Mouse (Mus musculus): ENCODE results near the gene Prkag3.

The Prkag3 gene

DNA sequence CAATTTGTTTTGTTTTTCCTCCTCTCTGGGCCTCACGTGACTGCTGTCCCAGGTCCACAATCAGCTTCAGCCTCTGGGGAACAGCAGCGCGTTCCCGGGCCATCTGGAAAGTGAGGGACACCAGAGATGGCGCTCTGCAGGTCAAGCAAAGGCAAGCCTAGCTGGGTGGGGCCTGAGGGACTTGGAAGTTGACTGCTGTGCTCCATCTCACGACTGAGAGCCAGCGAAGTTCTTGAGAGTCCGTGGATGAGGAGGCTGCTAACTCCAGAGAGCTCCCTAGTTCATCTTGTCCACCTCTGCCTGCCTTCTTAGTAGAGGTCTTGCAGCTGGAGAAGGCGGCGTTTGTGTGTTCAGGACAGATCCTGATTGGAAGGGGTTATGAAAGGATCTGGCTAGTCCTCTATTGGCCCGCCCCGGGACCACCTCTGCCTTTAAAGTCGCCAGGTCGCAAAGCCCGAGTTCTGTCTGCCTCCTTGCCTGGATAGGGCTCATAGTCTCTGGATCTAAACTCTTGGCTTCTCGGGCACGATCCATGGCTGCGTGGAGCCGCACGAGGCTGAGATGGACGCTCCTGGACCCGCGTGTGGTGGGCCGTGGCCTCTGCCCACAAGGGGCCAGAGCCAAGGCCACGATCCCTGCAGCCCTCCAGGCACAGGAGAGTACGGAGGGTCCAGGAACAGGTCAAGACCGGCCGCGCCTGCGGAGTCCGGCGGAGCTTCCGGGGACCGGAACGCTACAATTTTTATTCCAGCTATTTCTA, 35.7 kb downstream of the Prkag3 start, which contains the start of gene Cyp27a1:
Gene Cyp27a1, plus strand, starts transcription at position 476 of the 760 bp plus-strand sequence.
- no peak for DNase-seq (ENCODE audit: low read depth, low spot score)

DNA sequence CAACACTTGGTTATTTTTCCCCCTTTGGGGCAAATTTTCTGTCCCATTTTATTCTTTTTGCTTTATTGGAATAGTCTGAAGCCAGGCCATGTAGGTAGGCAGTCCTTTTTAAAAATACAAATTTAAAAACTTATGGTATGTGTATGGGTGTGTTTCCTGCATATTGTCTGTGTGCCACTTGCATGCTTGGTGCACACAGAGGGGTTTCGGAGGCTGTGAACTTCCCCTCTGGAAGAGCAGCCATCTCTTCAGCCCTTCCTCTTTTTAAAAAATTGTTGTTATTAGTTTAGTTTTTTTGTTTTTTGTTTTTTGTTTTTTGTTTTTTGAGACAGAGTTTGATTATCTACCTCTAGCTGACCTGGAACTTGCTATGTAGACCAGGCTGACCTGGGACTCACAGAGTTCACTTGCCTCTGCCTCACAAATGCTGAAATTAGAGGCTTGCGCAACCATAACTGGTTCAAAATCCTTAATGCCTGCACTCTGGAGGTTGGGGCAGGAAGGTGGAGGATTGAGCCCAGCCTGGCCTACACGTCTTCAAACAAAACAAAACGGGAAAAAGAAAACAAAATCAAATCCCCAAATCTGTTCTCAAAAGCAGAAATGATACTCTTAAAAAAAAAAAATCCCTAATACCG, 36.4 kb downstream of the Prkag3 start:
- DNase-seq (ENCODE audit: low read depth, low spot score) = no peak

DNA sequence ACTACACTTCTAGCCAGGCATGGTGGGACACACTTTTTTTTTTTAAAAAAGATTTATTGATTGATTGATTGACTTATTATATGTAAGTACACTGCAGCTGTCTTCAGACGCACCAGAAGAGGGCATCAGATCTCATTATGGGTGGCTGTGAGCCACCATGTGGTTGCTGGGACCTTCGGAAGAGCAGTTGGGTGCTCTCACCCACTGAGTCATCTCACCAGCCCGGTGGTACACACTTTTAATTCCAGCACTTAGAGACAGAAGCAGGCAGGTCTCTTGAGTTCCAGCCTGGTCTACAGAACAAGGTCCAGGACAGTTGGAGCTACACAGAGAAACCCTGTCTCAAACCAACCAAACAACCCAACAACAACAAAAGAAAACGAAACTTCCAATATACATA, 37.0 kb downstream of the Prkag3 start:
- DNase-seq (ENCODE audit: low read depth, low spot score) = no peak

DNA sequence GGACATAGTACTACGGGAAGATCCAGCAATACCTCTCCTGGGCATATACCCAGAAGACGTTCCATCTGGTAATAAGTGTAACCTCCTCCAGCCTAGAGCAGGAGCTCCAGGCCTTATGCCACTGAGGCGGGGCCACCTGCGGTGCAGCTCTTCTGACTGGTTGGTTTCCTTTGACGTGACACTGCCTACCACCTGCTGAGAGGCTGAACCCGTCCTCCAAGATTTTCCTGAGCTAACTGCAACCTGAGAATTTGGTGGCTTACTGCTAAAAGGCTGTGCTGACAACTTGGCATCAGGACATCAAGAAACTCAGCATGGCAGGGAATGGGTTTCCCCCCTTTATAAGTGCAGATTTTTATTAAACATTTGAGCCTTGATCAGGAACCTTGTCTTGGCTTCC, 39.5 kb downstream of the Prkag3 start:
- DNase-seq (ENCODE audit: low read depth, low spot score) = no peak

DNA sequence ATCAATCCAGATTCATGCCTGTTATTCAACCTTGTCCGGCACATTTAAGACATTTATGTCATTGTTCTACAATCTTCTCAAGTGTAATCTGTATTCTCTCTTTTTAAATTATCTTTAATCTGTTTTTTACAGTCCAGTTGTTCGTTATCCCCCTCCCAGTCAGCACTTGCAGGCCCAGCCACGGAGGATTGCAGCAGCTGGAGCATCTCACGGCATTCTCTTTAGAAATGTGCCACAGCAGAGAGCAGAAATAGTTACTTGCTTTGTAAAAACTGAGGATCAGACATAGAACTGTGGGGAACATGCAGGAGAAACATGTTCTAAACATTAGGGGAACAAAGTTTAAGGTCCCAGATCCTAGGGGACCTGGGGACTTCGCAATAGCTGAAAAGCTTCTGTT, 44.0 kb downstream of the Prkag3 start:
- no peak for DNase-seq (ENCODE audit: low read depth, low spot score)

DNA sequence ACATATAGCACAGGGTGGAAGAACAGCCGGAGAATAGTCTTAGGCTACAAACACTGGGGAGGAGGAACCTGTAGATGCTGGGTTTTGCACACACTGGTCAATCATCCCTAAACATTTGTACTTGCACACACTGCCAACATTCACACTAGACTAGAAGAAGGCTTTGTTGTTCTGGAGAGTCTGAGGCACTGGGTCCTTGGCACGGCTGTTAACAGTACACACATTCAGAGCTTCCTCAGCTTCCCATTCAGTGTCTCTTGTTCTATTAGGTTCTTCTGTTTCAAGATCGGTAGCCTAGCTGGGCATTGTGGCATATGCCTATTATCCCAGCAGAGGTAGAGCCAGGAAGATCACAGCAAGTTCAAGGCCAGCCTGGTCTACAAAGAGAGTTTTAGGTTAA, 44.9 kb downstream of the Prkag3 start:
- DNase-seq (ENCODE audit: low read depth, low spot score) = no peak

DNA sequence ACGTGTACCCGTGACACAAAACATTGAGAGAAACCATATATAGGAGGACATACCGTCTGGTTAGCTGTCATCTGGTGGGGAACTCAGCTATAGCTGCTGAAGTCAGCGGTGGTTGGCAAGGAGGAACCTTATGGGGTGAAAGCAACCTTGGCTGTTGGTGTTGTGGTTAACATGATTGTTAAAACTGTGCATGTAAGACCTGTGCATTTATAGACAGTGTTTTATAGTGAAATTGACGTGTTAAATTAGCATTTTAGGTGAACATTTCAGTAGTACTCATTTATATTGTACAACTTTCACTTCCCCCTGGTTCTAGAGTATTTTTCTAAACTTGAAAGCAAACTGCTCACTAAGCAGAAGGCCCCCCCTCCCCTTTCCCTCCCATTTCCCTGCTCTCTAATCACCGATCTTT, 46.9 kb downstream of the Prkag3 start:
- no peak for DNase-seq (ENCODE audit: low read depth, low spot score)

DNA sequence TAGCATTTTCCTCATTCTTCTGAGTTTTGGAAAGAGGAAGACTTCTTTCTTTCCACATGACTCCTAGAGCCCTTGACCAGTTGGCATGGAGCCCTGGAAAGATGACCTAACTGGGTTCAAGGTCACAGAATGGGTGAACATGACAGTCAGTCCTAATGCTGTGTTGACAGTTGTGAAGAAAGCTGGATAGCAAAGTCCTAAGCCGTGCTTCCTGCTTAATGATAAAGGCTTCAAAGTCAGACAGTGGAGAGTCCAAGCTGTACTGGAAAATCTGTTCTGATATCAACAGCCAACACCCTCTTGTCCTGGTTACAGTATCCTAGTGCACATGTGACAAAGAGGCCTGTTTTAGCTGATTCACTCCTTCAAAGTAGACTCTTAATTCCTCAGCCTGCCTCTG, 50.2 kb downstream of the Prkag3 start:
- DNase-seq (ENCODE audit: low read depth, low spot score) = no peak

DNA sequence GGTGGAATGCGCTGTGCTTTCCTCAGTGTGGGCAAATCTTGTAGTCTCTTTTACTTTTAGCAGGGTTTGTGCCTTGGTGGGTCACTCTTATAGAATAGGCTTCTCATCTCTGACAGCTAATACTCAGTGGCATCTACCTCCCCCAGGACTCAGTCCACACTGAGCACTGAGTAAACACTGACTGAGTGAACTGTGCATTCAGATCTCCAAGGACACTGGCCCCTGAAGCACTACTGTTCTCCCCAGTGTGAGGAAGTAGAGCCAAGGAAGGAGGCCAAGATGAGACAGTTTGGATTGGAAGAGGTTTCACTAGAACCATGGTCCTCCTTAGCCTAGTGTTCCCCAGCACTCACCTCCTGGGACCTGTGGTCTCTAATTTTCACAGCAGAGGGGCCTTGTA, 50.7 kb downstream of the Prkag3 start:
- DNase-seq (ENCODE audit: low read depth, low spot score) = no peak

DNA sequence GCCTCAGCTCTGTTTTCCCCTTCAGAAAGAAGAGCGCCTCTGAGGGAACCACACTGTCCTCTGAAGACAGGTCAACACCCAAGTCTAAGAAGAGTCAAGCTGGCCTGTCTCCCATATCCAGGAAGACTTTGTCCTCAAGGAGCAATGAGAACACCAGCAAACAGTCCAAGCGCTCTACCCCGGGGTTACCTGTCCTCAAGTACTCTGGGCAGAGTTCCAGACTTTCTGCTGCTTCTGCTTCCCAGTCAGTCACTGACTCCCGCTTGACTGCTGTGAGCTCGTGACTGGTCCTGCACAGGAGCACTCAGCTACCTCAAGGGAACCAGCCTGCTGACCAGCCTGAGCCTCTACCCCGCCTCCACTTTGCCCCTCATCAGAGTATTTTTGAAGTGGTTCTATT, 51.6 kb downstream of the Prkag3 start:
- DNase-seq (ENCODE audit: low read depth, low spot score) = no peak

DNA sequence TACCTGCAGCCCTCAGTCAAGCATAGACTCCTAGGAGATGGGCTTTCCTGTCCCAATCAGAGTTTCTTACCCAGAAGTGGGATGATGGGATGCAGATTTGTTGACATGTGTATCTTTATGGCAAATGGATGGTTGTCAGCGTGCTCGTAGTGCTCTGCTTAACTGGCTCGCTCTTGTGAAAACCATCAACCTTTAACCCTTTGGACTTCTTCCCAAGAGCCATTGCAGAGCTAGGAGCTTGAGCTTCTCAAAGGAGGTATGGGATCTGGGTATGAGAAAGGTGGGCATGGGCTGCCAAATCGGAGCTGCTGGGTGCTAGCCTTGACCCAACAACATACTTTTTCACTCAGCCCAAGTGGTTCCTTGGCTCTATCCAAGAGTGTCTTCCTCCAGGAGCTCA, 53.2 kb downstream of the Prkag3 start:
- DNase-seq (ENCODE audit: low read depth, low spot score) = no peak

DNA sequence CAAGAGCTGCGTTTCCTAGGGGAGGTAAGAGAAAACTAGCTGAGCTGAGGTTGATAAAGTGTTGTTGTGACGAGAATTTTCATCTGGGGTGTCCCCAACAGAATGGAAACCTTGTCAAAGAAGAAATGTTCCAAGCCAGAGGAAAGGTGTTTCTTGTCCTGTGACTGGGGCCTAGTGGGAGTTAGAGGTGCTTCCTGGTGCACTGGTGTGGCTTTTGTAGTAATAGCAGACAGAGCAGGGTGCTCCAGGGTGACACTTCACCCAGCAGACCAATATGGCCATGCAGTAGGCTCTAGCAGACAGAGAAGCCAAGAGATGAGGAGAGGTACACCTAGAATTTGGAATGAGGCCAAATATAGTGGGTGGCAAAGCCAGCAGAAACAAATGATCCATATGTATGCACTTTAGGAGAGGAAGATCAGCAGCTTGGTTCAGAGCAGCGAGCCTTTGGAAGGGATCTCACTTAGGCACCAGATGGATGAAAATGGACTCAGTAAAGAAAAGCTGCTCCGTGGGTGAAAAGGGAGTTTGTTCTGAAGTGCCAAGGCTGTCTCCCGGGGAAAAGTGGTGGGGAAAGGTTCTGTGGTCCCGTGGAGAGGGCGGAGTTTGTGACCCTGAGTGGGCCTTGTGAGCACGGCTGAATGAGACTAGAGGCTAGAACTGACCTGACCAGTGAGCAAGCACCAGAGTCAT, 55.0 kb downstream of the Prkag3 start:
- DNase-seq (ENCODE audit: low read depth, low spot score) = no peak

Data from retina, adult 2 months (tissue).